Mouse (Mus musculus) hindbrain, embryonic 14.5 days (tissue): ENCODE measurements around the gene Vps52. TPM values are rescaled to one million over a fixed set of nuclear protein-coding genes. Genes with fewer than 3 reads are reported as not detected.
"Not testable (repeated sequence)": the region's sequence is repeated elsewhere in the genome, so short reads cannot be mapped to it uniquely, and the experiment has no call there.

ENCODE experiments used
- ATAC-seq: fragments of 200-750 bp; cut with Nextera tagmentation; 2 replicates; pipeline ENCODE4 v1.8.0; 2017; ENCODE audit warnings: moderate number of reproducible peaks, mild to moderate bottlenecking, moderate TSS enrichment, moderate library complexity; ENCODE audit not compliant: low FRiP score
- DNase-seq: peaks from one replicate; pipeline ENCODE4 v3.0.0-alpha.2; 2015; ENCODE audit warnings: low spot score
- H3K27ac ChIP-seq: fragments of 300-500 bp; sonication (generic); 2 replicates; pipeline ENCODE4 v1.5.1; 2014; ENCODE audit warnings: mild to moderate bottlenecking, moderate library complexity
- H3K27me3 ChIP-seq: fragments of 300-500 bp; sonication (generic); 2 replicates; pipeline ENCODE4 v1.6.1; 2014; ENCODE audit warnings: mild to moderate bottlenecking, low read length, mixed read lengths; ENCODE audit not compliant: control insufficient read depth, insufficient read depth
- H3K36me3 ChIP-seq: fragments of 300-500 bp; sonication (generic); replicated peaks from 2 replicates; pipeline ENCODE4 v1.6.1; 2014; ENCODE audit not compliant: control insufficient read depth, insufficient read depth
- H3K4me1 ChIP-seq: fragments of 300-500 bp; sonication (generic); replicated peaks from 2 replicates; pipeline ENCODE4 v1.6.1; 2014; ENCODE audit warnings: antibody characterized with exemption, low read length, mixed read lengths; ENCODE audit not compliant: control insufficient read depth, insufficient read depth
- H3K4me2 ChIP-seq: fragments of 300-500 bp; sonication (generic); replicated peaks from 2 replicates; pipeline ENCODE4 v1.6.1; 2014; ENCODE audit warnings: mild to moderate bottlenecking, moderate library complexity
- H3K4me3 ChIP-seq: fragments of 300-500 bp; sonication (generic); replicated peaks from 2 replicates; pipeline ENCODE4 v1.5.1; 2014; ENCODE audit warnings: mild to moderate bottlenecking, low read length
- H3K9ac ChIP-seq: fragments of 300-500 bp; sonication (generic); 2 replicates; pipeline ENCODE4 v1.6.1; 2014
- H3K9me3 ChIP-seq: fragments of 300-500 bp; sonication (generic); 2 replicates; pipeline ENCODE4 v1.6.1; 2016; ENCODE audit warnings: low read length; ENCODE audit not compliant: control insufficient read depth
- WGBS: fragments of 180-500 bp; shearing (Covaris S2); extraction: QIAGEN DNeasy Blood & Tissue Kit; methylation state at CpG from one replicate; pipeline ENCODE4 v1.1.7; 2014; 5-methylcytosine and 5-hydroxymethylcytosine counted together
- polyA plus RNA-seq: library from polyadenylated mRNA; unstranded; fragments of >200 nt; fragmentation: Nextera tagmentation; extraction: Ambion mirVana; gene quantifications from 2 replicates; pipeline ENCODE4 v1.2.1, GENCODE M21; 2014

The Vps52 gene
- polyA plus RNA-seq, 1 experiment from 2014 or later, result 56.0 TPM

DNA sequence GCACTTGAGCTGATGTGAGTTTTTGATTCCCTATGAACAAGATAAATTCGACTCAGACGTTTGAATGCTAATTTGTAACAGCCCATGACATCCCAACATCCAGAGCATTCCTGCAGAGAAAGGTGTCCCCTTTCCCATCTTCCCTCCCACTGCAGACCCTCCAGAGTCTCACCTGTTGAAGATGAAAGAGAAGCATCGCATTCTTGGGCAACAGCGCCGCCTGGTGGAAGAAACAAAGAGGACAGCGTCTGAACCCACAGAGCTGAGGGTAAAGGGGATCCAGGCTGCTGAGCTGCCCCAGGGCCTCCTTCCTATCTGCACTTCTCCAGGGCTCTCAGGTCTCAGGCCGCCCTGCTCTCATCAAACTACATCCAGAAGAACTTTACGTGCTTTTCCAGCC lies 26.5 kb downstream of the Vps52 start:
- H3K9me3 ChIP-seq, ATAC-seq, H3K4me1 ChIP-seq, H3K36me3 ChIP-seq: not testable (repeated sequence)
- WGBS, result 7% methylated on average over 8 of the region's 8 CpGs
- peak overlapping the region; percentile 95; the same call in 1 of the 2 replicates for H3K27ac ChIP-seq
- 0 out of 2 replicates have a peak overlapping the region, but pooled peaks have one; percentile 67 for H3K9ac ChIP-seq
- H3K4me3 ChIP-seq, result peak overlapping the region; percentile 45; the same call in 1 of the 2 replicates
- peaks cover 31% of the 10 kb centered on the region for H3K27me3 ChIP-seq
- DNase-seq, result peak; percentile 77
- H3K4me2 ChIP-seq, result peak overlapping the region; percentile 65

- Histone ChIP-seq H3K4me3 (no peak overlapping the region), H3K4me2 (no peak overlapping the region), H3K9me3 (no peaks in the 10 kb centered on the region), H3K4me1 (no peaks in the 10 kb centered on the region), H3K27ac (no peak overlapping the region), H3K36me3 (no peaks in the 10 kb centered on the region), H3K27me3 (no peaks in the 10 kb centered on the region), H3K9ac (no peak overlapping the region)
- WGBS, result 32% methylated on average over 10 of the region's 10 CpGs
- ATAC-seq, result no peak
- peak; percentile 85 for DNase-seq
Observed at GRCm38 (mm10) chr17:33991788-33992664, 36.4 kb downstream of the Vps52 start.

GRCm38 (mm10) chr17:33994959-33995358 lies 39.3 kb downstream of the Vps52 start:
- no peaks in the 10 kb centered on the region for H3K36me3 ChIP-seq
- 94% methylated on average over 8 of the region's 8 CpGs for WGBS
- DNase-seq, result no peak

DNA sequence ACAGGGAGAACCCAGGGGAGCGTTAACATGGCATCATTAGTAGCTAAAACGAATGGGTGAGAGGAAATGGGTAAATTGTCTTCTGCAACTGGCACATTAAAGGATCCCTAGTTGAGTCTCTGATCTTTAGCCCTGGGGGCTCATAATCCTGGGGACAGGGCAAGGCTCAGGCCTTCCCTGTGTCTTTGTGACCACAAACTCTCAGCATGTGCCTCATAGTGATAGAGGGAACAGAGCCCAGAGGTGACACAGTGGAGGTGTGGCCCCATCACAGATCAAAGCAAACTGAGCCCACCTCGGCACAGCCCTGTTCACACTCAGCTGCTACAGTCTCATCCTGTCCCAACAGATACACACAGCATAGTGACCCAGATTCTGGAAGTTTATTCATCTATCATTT lies 40.0 kb downstream of the Vps52 start:
- Histone ChIP-seq H3K4me2 (no peak overlapping the region), H3K27ac (no peak overlapping the region), H3K27me3 (peaks cover 19% of the 10 kb centered on the region), H3K36me3 (no peaks in the 10 kb centered on the region), H3K4me3 (no peak overlapping the region), H3K4me1 (peaks cover 9% of the 10 kb centered on the region; the same call in 1 of the 2 replicates), H3K9ac (no peak overlapping the region), H3K9me3 (no peaks in the 10 kb centered on the region)
- no peak for DNase-seq
- WGBS, result 79% methylated on average over 3 of the region's 3 CpGs
- no peak for ATAC-seq

More at GRCm38 (mm10) chr17:33994959-33995358, 39.3 kb downstream of the Vps52 start:
- no peak for ATAC-seq
- Histone ChIP-seq H3K4me1 (peaks cover 6% of the 10 kb centered on the region; the same call in 1 of the 2 replicates), H3K4me2 (no peak overlapping the region), H3K9ac (no peak overlapping the region), H3K27me3 (peaks cover 12% of the 10 kb centered on the region), H3K4me3 (no peak overlapping the region), H3K27ac (no peak overlapping the region), H3K9me3 (no peaks in the 10 kb centered on the region)

DNA sequence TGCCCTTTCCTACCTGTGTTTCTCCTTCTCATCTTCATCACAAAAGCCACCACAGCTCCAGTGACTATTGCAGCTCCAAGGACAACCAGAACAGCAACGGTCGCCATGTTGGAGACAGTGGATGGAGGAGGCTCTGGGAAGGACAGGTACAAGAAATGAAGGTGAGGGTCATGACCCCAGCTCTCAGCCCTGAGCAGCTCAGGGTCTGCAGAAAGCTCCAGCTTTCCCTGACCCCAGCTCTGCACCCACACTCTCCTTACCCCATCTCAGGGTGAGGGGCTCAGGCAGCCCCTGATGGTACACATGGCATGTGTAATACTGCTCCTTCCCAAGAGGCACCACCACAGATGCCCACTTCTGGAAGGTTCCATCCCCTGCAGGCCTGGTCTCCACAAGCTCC lies 41.4 kb downstream of the Vps52 start:
- 97% methylated on average over 2 of the region's 2 CpGs for WGBS
- not testable (repeated sequence) for H3K9me3 ChIP-seq, H3K9ac ChIP-seq, DNase-seq, H3K27ac ChIP-seq, H3K4me3 ChIP-seq, H3K4me2 ChIP-seq, ATAC-seq, H3K4me1 ChIP-seq, H3K36me3 ChIP-seq
- H3K27me3 ChIP-seq, result peaks cover 32% of the 10 kb centered on the region

- H3K9me3 ChIP-seq, result not testable (repeated sequence)
Observed at GRCm38 (mm10) chr17:33998697-33999096, 43.1 kb downstream of the Vps52 start.

GRCm38 (mm10) chr17:33999341-34000149 lies 43.9 kb downstream of the Vps52 start:
- Histone ChIP-seq H3K27ac (no peak overlapping the region), H3K9me3 (no peaks in the 10 kb centered on the region), H3K4me2 (peak overlapping the region; percentile 75), H3K36me3 (no peaks in the 10 kb centered on the region), H3K27me3 (peaks cover 32% of the 10 kb centered on the region), H3K4me1 (peaks cover 9% of the 10 kb centered on the region; the same call in 1 of the 2 replicates), H3K4me3 (peak overlapping the region; percentile 40), H3K9ac (peak overlapping the region; percentile 37)
- ATAC-seq, result peak; percentile 8; the same call in 1 of the 2 replicates
- 1% methylated on average over 84 of the region's 87 CpGs for WGBS
- DNase-seq, result no peak

More at GRCm38 (mm10) chr17:33998697-33999096, 43.1 kb downstream of the Vps52 start:
- H3K36me3 ChIP-seq, ATAC-seq, DNase-seq, H3K27ac ChIP-seq, H3K4me2 ChIP-seq, H3K4me1 ChIP-seq, H3K4me3 ChIP-seq, H3K9ac ChIP-seq: not testable (repeated sequence)
- 61% methylated on average over 5 of the region's 5 CpGs for WGBS
- peaks cover 32% of the 10 kb centered on the region for H3K27me3 ChIP-seq

DNA sequence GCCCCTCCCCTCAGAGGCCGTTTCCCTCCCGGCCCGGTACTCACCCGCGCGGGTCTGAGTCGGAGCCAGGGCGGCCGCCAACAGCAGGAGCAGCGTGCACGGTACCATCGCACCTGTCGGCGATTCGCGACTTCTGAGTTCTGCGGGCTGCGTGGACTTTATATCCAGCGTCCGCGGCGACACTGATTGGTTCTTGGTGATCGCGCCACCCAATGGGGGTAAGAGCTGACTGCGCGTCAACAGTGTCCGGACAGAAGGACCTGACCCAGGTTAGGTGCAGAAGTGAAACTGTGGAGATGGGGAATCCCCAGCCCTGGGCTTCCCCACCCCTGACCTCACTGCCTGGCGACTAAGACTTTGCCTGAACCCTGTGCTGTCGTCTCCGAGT lies 44.5 kb downstream of the Vps52 start, which contains the start of gene H2-K1:
TSS of gene H2-K1 (minus strand) at position 198 of the 388 bp plus-strand sequence.
- peak; percentile 66; the same call in 1 of the 2 replicates for ATAC-seq
- no peaks in the 10 kb centered on the region for H3K9me3 ChIP-seq
- peak within 1 kb of the TSS; percentile 75 for H3K4me2 ChIP-seq
- DNase-seq, result peak; percentile 62
- H3K9ac ChIP-seq, result peak within 1 kb of the TSS; percentile 37
- no peaks in the 10 kb centered on the region for H3K36me3 ChIP-seq
- peaks cover 32% of the 10 kb centered on the region for H3K27me3 ChIP-seq
- H3K4me1 ChIP-seq, result peaks cover 9% of the 10 kb centered on the region; the same call in 1 of the 2 replicates
- under 1% methylated on average over 29 of the region's 30 CpGs for WGBS
- peak within 1 kb of the TSS; percentile 40 for H3K4me3 ChIP-seq
- no peak within 1 kb of the TSS for H3K27ac ChIP-seq

- 41% methylated on average over 2 of the region's 2 CpGs for whole genome bisulfite sequencing
- H3K4me3 ChIP-seq, H3K4me1 ChIP-seq, H3K36me3 ChIP-seq, DNase-seq, H3K27ac ChIP-seq, H3K9ac ChIP-seq, H3K9me3 ChIP-seq, ATAC-seq, H3K4me2 ChIP-seq: not testable (repeated sequence)
- H3K27me3 ChIP-seq, result peaks cover 32% of the 10 kb centered on the region
Observed at GRCm38 (mm10) chr17:34000796-34001195, 45.2 kb downstream of the Vps52 start.
